Mouse (Mus musculus): ENCODE results near the gene Arhgap19.

DNA sequence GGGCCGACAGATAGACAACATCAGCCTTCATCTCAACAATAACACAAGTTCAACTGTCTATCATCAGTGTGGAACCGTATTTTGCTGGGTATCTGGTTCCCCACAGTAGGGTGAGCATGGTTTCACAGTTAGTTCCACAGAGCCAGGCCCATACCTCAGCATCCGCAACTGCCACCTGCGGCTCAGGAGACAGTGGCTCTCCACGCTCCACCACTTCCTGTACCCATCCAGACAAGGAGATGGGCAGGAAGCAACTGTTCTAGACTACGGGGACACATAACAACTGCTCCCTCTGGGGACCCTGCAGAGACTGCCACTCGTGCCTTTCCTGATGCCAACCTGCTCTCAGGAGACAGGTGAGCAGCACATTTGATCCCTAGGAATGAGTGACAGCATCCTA, 33.1 kb downstream of the Arhgap19 start:
- no peak for TF ChIP-seq CTCF (IDR thresholded peaks at IDR 0.05; ENCODE audit: low read depth)
- no peak for TF ChIP-seq EP300 (IDR thresholded peaks at IDR 0.05; ENCODE audit: low read depth)
